Mouse (Mus musculus) lung, postnatal 0 days (tissue): ENCODE data around the gene Ndufaf8.

Experiments
- CTCF ChIP-seq: IDR thresholded peaks from 2 replicates; pipeline ENCODE4 v1.5.1; 2016; ENCODE audit warnings: antibody characterized with exemption, mild to moderate bottlenecking
- EP300 ChIP-seq: IDR thresholded peaks from 2 replicates; pipeline ENCODE4 v1.6.1; 2016; ENCODE audit warnings: antibody characterized with exemption, mild to moderate bottlenecking, control low read depth

DNA sequence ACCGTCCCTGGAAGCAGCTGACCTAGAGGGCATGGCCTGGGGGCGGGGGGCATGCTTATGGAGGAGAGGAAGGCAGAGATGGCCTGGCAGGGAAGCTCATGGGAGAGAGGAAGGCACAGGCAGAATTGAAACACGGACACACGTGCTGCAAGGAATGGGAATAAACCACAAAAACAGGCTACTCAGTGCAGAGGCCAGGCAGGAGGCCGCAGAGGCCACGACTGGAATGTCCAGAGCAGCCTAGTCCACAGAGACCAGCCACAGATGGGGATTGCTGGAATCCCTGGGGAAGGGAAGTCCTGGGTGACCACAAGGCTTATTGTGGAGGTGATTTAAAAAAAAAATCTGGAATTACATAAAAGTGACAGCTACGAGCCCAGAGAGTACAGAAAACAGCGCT lies 49.7 kb upstream of the Ndufaf8 start:
- TF ChIP-seq CTCF = no peak
- TF ChIP-seq EP300 = no peak
